Mouse (Mus musculus): Measurements from ENCODE around the gene Pde11a. TPM values are rescaled to one million over a fixed set of nuclear protein-coding genes. Genes with fewer than 3 reads are reported as not detected.
"Not testable (repeated sequence)": the region's sequence is repeated elsewhere in the genome, so short reads cannot be mapped to it uniquely, and the experiment has no call there.

Gene Pde11a
- polyA plus RNA-seq, 1 experiment from 2014 or later = 0.52 TPM

DNA sequence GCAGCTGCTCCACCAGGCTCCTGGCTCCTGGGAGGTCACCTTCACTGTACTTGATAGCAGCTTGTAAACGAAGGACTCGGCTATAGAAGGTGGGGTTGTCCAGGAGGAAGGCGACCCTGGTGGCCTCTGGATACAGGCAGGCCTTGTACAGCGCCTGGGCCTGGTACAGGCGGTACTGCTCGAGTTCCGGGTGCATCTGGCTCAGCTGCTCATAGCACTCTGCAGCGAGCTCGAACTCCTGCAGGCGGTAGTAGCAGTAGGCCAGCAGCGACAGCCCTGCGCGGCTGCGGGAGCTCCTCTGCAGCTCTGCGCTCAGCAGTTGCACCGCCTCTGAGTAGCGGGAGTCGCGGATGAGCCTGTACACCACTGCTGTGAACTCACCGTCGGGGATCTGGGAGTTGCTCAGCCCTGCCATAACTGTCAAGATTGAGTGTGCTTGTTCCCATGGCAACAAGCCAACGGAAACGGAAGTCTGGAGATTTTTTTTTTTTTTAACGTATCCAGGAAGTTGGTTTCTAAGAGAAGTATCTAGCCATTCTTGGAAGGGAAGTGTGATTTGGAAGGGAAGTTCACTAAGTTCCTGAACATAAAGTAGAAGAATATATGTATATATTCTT lies 360.7 kb downstream of the Pde11a start, which contains the start of gene Ttc30a2:
TSS of gene Ttc30a2 (minus strand) at position 419 of the 617 bp plus-strand sequence.
- DNase-seq (ENCODE audit: low spot score); ATAC-seq (ENCODE audit: insufficient number of reproducible peaks, low FRiP score, low TSS enrichment, low read depth); H3K36me3 ChIP-seq (ENCODE audit: control insufficient read depth, insufficient read depth, low read length); H3K27ac ChIP-seq (replicated peaks; ENCODE audit: low read depth, low read length); H3K4me1 ChIP-seq (ENCODE audit: control insufficient read depth, insufficient read depth, low read length); H3K4me2 ChIP-seq (ENCODE audit: low read depth, severe bottlenecking); H3K9ac ChIP-seq (ENCODE audit: low read length); H3K27me3 ChIP-seq (ENCODE audit: control insufficient read depth, insufficient read depth, low read length); H3K4me3 ChIP-seq (ENCODE audit: low read depth, low read length); H3K9me3 ChIP-seq (ENCODE audit: control insufficient read depth, low read length): not testable (repeated sequence)
- 24% methylated on average over 21 of the region's 24 CpGs for WGBS

DNA sequence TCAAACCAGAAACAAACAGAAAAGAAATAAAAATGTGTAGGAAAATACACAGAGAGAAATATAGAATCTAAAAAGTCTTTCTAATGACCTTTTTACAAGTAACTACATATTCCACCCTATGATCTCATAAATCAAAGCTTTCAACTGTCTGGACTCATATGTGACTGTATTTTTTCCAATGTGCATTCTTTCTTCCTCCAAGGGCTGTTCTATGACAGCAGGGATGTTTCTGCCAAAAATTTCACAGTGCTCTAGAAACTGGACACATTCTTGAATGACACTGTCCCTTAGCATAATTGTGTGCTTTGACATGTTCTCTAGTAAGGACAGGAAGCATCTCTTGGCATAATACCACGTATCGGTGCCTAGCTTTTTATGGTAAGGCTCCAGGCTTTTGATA lies 362.5 kb downstream of the Pde11a start:
- not testable (repeated sequence) for H3K9me3 ChIP-seq (ENCODE audit: control insufficient read depth, low read length); H3K27me3 ChIP-seq (ENCODE audit: control insufficient read depth, insufficient read depth, low read length); H3K4me2 ChIP-seq (ENCODE audit: low read depth, severe bottlenecking); H3K27ac ChIP-seq (replicated peaks; ENCODE audit: low read depth, low read length); ATAC-seq (ENCODE audit: insufficient number of reproducible peaks, low FRiP score, low TSS enrichment, low read depth); DNase-seq (ENCODE audit: low spot score); H3K4me3 ChIP-seq (ENCODE audit: low read depth, low read length); H3K9ac ChIP-seq (ENCODE audit: low read length); H3K4me1 ChIP-seq (ENCODE audit: control insufficient read depth, insufficient read depth, low read length); H3K36me3 ChIP-seq (ENCODE audit: control insufficient read depth, insufficient read depth, low read length)
- WGBS = 84% methylated on average over 2 of the region's 2 CpGs

DNA sequence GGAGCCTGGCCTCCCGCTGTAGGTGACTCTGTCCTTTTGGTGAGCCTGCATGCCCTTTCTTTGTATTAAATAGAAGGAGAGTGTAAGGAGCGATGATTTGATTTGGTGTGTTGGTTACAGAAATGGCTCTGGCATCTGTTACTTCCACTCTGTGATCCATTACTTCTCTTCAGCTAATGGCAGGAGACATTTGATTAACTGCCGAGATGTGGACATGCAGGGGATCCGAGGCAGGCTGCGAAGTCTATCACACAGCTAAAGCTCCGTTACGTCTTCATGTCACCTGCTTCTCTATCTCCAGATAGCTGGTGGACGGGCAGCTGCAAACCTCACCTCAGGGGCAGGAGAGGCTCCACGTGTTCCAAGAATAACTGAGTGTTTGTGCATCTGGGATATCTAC lies 364.4 kb downstream of the Pde11a start:
- Histone ChIP-seq H3K9ac (ENCODE audit: low read length) (no peak overlapping the region), H3K27ac (replicated peaks; ENCODE audit: low read depth, low read length) (no peak overlapping the region), H3K4me2 (ENCODE audit: low read depth, severe bottlenecking) (no peak overlapping the region), H3K4me3 (ENCODE audit: low read depth, low read length) (no peak overlapping the region), H3K36me3 (ENCODE audit: control insufficient read depth, insufficient read depth, low read length) (no peaks in the 10 kb centered on the region), H3K4me1 (ENCODE audit: control insufficient read depth, insufficient read depth, low read length) (no peaks in the 10 kb centered on the region), H3K27me3 (ENCODE audit: control insufficient read depth, insufficient read depth, low read length) (no peaks in the 10 kb centered on the region), H3K9me3 (ENCODE audit: control insufficient read depth, low read length) (no peaks in the 10 kb centered on the region)
- ATAC-seq (ENCODE audit: insufficient number of reproducible peaks, low FRiP score, low TSS enrichment, low read depth) (no peak), DNase-seq (ENCODE audit: low spot score) (no peak)
- 53% methylated on average over 9 of the region's 9 CpGs for WGBS

DNA sequence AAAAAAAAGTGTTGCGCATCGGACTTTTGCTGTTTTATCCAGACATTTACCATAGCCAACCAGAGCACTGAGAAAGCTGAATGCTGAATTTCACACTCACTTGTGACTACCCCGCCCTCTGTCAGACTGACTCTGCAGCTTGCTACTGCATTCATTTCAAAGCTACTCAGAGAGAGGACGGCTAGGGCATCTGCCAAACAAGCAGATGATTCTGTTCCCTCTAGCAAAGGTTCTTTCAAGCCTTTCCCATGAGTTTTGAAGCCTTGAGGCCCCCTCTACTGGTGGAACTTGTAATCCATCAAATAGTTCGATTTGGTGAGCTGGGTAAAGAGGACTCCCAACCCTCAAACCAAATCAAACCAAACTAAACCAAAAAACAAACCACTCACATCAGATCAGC lies 373.6 kb downstream of the Pde11a start:
- Histone ChIP-seq H3K9ac (ENCODE audit: low read length) (no peak overlapping the region), H3K36me3 (ENCODE audit: control insufficient read depth, insufficient read depth, low read length) (no peaks in the 10 kb centered on the region), H3K4me1 (ENCODE audit: control insufficient read depth, insufficient read depth, low read length) (peaks cover 21% of the 10 kb centered on the region), H3K27ac (replicated peaks; ENCODE audit: low read depth, low read length) (no peak overlapping the region), H3K27me3 (ENCODE audit: control insufficient read depth, insufficient read depth, low read length) (no peaks in the 10 kb centered on the region), H3K9me3 (ENCODE audit: control insufficient read depth, low read length) (no peaks in the 10 kb centered on the region), H3K4me2 (ENCODE audit: low read depth, severe bottlenecking) (peak overlapping the region; percentile 27; the same call in 1 of the 2 replicates), H3K4me3 (ENCODE audit: low read depth, low read length) (no peak overlapping the region)
- DNase-seq (ENCODE audit: low spot score) (peak; percentile 72), ATAC-seq (ENCODE audit: insufficient number of reproducible peaks, low FRiP score, low TSS enrichment, low read depth) (no peak)
- 17% methylated on average over 5 of the region's 5 CpGs for WGBS

DNA sequence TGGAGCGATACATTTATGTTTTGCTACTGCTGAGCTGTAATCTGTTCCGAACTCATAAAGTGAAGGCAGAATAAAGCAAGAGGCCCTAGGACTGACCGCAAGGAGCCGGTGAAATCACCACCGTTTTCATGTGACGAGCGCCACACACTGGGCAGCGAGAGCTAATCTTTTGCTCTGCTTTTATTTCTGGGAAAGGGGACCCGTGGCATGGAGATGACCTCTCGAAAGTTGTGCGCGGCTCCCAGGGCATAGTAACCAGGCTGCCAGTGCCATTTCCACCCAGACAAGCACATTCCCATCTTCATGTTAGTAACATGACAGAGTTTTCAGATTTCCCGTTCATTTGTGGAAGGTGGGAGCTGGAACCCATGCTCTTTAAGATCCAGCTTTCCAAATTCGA lies 374.1 kb downstream of the Pde11a start:
- H3K4me3 ChIP-seq (ENCODE audit: low read depth, low read length) = no peak overlapping the region
- H3K27me3 ChIP-seq (ENCODE audit: control insufficient read depth, insufficient read depth, low read length) = no peaks in the 10 kb centered on the region
- WGBS = 11% methylated on average over 14 of the region's 14 CpGs
- no peaks in the 10 kb centered on the region for H3K36me3 ChIP-seq (ENCODE audit: control insufficient read depth, insufficient read depth, low read length)
- peaks cover 26% of the 10 kb centered on the region for H3K4me1 ChIP-seq (ENCODE audit: control insufficient read depth, insufficient read depth, low read length)
- DNase-seq (ENCODE audit: low spot score) (peak; percentile 82), ATAC-seq (ENCODE audit: insufficient number of reproducible peaks, low FRiP score, low TSS enrichment, low read depth) (no peak)
- no peak overlapping the region for H3K9ac ChIP-seq (ENCODE audit: low read length)
- H3K9me3 ChIP-seq (ENCODE audit: control insufficient read depth, low read length) = no peaks in the 10 kb centered on the region
- H3K4me2 ChIP-seq (ENCODE audit: low read depth, severe bottlenecking) = peak overlapping the region; percentile 27; the same call in 1 of the 2 replicates
- no peak overlapping the region for H3K27ac ChIP-seq (replicated peaks; ENCODE audit: low read depth, low read length)

DNA sequence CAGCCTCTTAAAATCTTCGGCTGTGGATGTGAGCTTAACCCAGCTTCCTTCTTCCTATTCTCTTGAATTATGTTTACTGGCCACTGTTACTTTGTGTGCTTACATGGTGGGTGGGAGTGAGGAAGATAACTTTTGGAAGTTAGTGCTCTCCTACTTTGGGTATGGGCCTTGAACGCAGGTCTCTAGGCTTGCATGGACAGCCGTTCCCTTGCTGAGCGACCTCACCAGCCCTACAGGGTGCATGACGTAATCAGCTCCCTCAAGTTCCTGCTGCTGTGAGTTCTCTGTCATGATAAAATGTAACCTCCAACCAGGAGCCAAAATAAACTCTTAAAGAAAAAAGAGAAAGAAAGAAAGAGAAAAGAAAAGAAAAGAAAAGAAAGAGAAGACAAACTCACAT lies 374.5 kb downstream of the Pde11a start:
- Histone ChIP-seq H3K36me3 (ENCODE audit: control insufficient read depth, insufficient read depth, low read length) (no peaks in the 10 kb centered on the region), H3K27me3 (ENCODE audit: control insufficient read depth, insufficient read depth, low read length) (no peaks in the 10 kb centered on the region), H3K4me3 (ENCODE audit: low read depth, low read length) (no peak overlapping the region), H3K4me1 (ENCODE audit: control insufficient read depth, insufficient read depth, low read length) (peaks cover 30% of the 10 kb centered on the region), H3K9ac (ENCODE audit: low read length) (no peak overlapping the region), H3K27ac (replicated peaks; ENCODE audit: low read depth, low read length) (no peak overlapping the region), H3K4me2 (ENCODE audit: low read depth, severe bottlenecking) (no peak overlapping the region), H3K9me3 (ENCODE audit: control insufficient read depth, low read length) (no peaks in the 10 kb centered on the region)
- DNase-seq (ENCODE audit: low spot score) = no peak
- WGBS = 77% methylated on average over 5 of the region's 5 CpGs
- ATAC-seq (ENCODE audit: insufficient number of reproducible peaks, low FRiP score, low TSS enrichment, low read depth) = no peak

DNA sequence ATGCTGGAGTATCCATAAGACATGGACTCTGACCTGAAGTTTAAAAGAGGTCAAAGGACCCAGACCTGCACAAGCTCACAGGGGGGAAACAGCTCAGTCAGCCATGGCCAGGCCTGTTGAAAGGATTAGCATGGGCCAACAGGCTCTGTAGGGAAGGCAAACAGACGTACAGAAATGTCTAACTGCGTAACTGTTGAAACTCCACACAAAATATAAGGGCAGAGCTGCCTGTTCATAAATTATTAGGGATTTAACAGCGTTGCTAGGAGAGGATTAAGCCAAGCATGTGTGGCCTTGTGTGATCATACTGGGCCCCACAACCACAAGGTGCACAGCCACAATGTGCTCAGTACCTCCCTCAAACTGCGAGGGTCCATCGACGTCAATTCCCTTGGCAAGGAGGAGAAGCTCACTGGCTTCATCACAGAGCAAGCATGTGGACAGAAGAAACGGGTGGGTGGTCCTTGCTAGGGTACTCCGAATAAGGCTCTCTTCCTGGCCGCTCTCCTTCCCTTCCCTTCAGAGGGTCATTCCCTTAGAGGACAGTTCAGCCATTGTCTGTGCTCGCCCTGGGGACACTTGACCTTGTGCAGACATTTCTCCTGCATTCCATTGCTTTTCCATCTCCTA lies 375.2 kb downstream of the Pde11a start:
- Histone ChIP-seq H3K27me3 (ENCODE audit: control insufficient read depth, insufficient read depth, low read length) (no peaks in the 10 kb centered on the region), H3K4me2 (ENCODE audit: low read depth, severe bottlenecking) (no peak overlapping the region), H3K36me3 (ENCODE audit: control insufficient read depth, insufficient read depth, low read length) (no peaks in the 10 kb centered on the region), H3K4me1 (ENCODE audit: control insufficient read depth, insufficient read depth, low read length) (peaks cover 32% of the 10 kb centered on the region), H3K27ac (replicated peaks; ENCODE audit: low read depth, low read length) (no peak overlapping the region), H3K9ac (ENCODE audit: low read length) (no peak overlapping the region), H3K9me3 (ENCODE audit: control insufficient read depth, low read length) (no peaks in the 10 kb centered on the region), H3K4me3 (ENCODE audit: low read depth, low read length) (no peak overlapping the region)
- ATAC-seq (ENCODE audit: insufficient number of reproducible peaks, low FRiP score, low TSS enrichment, low read depth) (no peak), DNase-seq (ENCODE audit: low spot score) (no peak)
- 61% methylated on average over 10 of the region's 10 CpGs for WGBS

DNA sequence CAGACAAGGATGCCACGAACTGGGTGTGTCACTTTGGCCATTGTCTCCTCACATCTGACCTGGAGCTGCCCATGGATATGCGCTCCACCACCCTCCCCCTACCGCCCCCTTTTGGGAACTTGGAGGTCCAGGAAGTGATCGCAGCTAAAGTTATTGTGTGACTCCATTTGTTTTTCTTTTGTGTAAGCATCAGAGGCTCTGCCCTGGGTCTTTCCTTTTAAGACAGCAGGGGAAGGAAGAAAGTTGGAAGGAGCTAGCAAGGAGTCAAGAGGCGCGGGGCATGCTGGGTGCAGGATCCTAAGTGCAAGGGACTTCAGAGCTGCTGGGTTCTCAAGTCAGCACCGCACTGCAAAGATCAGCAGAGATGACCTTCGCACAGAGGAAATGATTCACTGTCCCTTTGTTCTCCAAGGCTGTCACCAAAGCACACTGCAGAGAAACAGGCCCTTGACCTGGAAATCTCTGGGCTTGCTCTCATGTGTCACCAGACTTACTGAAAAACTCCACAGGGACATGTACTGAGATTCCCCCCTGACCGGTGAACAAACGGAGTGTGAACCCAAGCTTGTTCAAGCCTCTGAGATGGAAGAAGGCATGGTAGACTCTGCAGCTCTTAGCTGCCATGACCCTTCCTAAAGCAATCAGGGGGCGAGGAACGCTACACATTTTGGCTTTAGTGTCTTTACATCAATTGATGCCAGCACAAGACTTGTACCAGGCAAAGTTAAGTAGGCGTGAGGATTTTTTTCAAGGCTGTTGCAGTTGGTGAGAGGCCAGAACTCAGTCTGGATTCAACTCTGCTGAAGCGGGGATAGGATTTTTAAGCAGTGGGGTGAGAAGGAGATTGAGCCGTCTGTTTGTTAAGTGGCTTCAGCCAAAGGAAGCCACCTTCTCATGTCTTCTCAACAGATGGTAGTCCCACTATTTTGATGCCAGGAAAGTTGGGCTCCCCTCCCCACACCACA lies 377.9 kb downstream of the Pde11a start:
- Histone ChIP-seq H3K27me3 (ENCODE audit: control insufficient read depth, insufficient read depth, low read length) (no peaks in the 10 kb centered on the region), H3K9ac (ENCODE audit: low read length) (peak overlapping the region; percentile 32; the same call in 1 of the 2 replicates), H3K36me3 (ENCODE audit: control insufficient read depth, insufficient read depth, low read length) (no peaks in the 10 kb centered on the region), H3K4me3 (ENCODE audit: low read depth, low read length) (no peak overlapping the region), H3K9me3 (ENCODE audit: control insufficient read depth, low read length) (no peaks in the 10 kb centered on the region), H3K4me1 (ENCODE audit: control insufficient read depth, insufficient read depth, low read length) (peaks cover 35% of the 10 kb centered on the region), H3K4me2 (ENCODE audit: low read depth, severe bottlenecking) (peak overlapping the region; percentile 39; the same call in 1 of the 2 replicates), H3K27ac (replicated peaks; ENCODE audit: low read depth, low read length) (peak overlapping the region; percentile 94)
- 51% methylated on average over 15 of the region's 15 CpGs for WGBS
- DNase-seq (ENCODE audit: low spot score) (peak; percentile 49), ATAC-seq (ENCODE audit: insufficient number of reproducible peaks, low FRiP score, low TSS enrichment, low read depth) (0 out of 2 replicates have a peak, but pooled peaks have one; percentile 8)

Data from limb, embryonic 11.5 days (tissue).